Mouse (Mus musculus): ENCODE measurements at regions not wholly inside any gene's neighbourhood (a gene's known extent, or its start where the extent isn't known, plus 50 kb on each side); places are given as distances from the start of the nearest gene placed in this dataset.

DNA sequence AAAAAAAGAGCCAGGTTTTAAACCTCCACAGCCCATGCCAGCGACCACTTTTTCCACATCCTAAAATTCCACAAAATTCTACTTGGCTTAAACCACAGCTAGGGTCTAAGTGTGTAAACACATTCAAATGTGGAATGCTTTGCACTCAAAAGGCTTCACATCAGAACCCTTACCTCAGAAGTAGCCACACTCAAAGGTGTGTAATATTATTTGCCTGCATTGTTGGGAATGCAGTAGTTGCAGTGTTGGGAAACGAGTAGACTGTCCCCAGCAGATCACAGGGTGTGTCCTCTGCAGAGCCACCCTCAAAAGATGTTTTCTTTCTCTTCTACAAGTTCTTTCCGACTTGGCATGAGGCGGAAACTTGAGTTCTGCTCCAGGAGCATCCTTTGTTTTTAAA lies 488.2 kb downstream of the Klf12 start:
- no peak for TF ChIP-seq CTCF (IDR thresholded peaks at IDR 0.05 in 2 of 3, conservative IDR thresholded peaks at IDR 0.05 in 1 of 3; ENCODE audit: control insufficient read depth in 1 of 3, insufficient read depth in 1 of 3, low read depth in 2 of 3, low read length in 3 of 3, poor library complexity in 1 of 3, severe bottlenecking in 1 of 3)
- no peak for TF ChIP-seq E2F4 (IDR thresholded peaks at IDR 0.05; ENCODE audit: borderline replicate concordance, low read depth, low read length)
- TF ChIP-seq POLR2A (IDR thresholded peaks at IDR 0.05; ENCODE audit: control insufficient read depth in 1 of 2, insufficient read depth in 1 of 2, low read depth in 1 of 2, low read length in 2 of 2, poor library complexity in 1 of 2) = no peak
- no peak for TF ChIP-seq NRF1 (IDR thresholded peaks at IDR 0.05; ENCODE audit: insufficient read depth, low read depth, low read length, poor library complexity, severe bottlenecking)
